ENCODE assay signal across 9 mouse cellular contexts in genomic region chr8:12905599-12906321, GRCm38 (mm10). TPM values are rescaled to one million over a fixed set of nuclear protein-coding genes. Genes with fewer than 3 reads are reported as not detected.
DNase-seq lines count a peak whose midpoint lies in the region; ATAC-seq and TF ChIP-seq lines count a peak whose summit lies in the region.
"Had no signal": no experiment of that assay in that cellular context is flagged by ENCODE, and none has a peak within 500 bp of the region (broad histone marks: within the 10 kb centered on the region; RNA-seq: fewer than 3 reads in every experiment).

No protein-coding gene starts in this region.

- H3K9ac ChIP-seq in forebrain, postnatal 0 days: no peak overlapping the region
- H3K9ac ChIP-seq in forebrain, embryonic 13.5 days: no peak overlapping the region

- no peaks in the 10 kb centered on the region for H3K4me1 ChIP-seq in forebrain, postnatal 0 days (ENCODE audit: insufficient read depth)
- H3K4me1 ChIP-seq in forebrain, embryonic 13.5 days: peaks cover 5% of the 10 kb centered on the region
- H3K4me1 ChIP-seq in brown adipose tissue, adult 24 weeks (ENCODE audit: control insufficient read depth, insufficient read depth, insufficient read length, low read length): peaks cover 49% of the 10 kb centered on the region

- intact Hi-C loops in heart, postnatal 10 days (cut with DNase I): no loop called here

- H3K4me3 ChIP-seq in forebrain, postnatal 0 days (ENCODE audit: low read depth, low read length): no peak overlapping the region
- no peak overlapping the region for H3K4me3 ChIP-seq in forebrain, embryonic 13.5 days
- no peak overlapping the region for H3K4me3 ChIP-seq in brown adipose tissue, adult 24 weeks (ENCODE audit: insufficient read depth, low read depth, low read length)

- no peak overlapping the region for H3K4me2 ChIP-seq in forebrain, postnatal 0 days (ENCODE audit: low read depth)
- no peak overlapping the region for H3K4me2 ChIP-seq in forebrain, embryonic 13.5 days

- DNase-seq in forebrain, postnatal 0 days: no peak
- peak; percentile 50 to 55 for DNase-seq in heart, postnatal 10 days
- peak; percentile 72 to 78 for DNase-seq in lung, adult 18-20 months
- DNase-seq in urinary bladder, postnatal 25 days (ENCODE audit: low spot score): no peak
- DNase-seq in left cerebral cortex, adult 9 months (ENCODE audit: low spot score in 2 of 2): no peak
- DNase-seq: thymus, postnatal 36 days had no signal

- H3K27me3 ChIP-seq in forebrain, postnatal 0 days (ENCODE audit: insufficient read depth, low read length): no peaks in the 10 kb centered on the region
- no peaks in the 10 kb centered on the region for H3K27me3 ChIP-seq in forebrain, embryonic 13.5 days

- no peaks in the 10 kb centered on the region for H3K36me3 ChIP-seq in forebrain, postnatal 0 days (ENCODE audit: insufficient read depth)
- no peaks in the 10 kb centered on the region for H3K36me3 ChIP-seq in forebrain, embryonic 13.5 days (ENCODE audit: poor library complexity, severe bottlenecking)

- H3K27ac ChIP-seq in forebrain, postnatal 0 days (ENCODE audit: low read depth, low read length): no peak overlapping the region
- H3K27ac ChIP-seq in forebrain, embryonic 13.5 days: no peak overlapping the region
- peak overlapping the region; percentile 98 for H3K27ac ChIP-seq in brown adipose tissue, adult 24 weeks (replicated peaks; ENCODE audit: low read depth, low read length)

- no peak for TF ChIP-seq CTCF in forebrain, postnatal 0 days (IDR thresholded peaks at IDR 0.05; ENCODE audit: low read depth)

- ATAC-seq in forebrain, postnatal 0 days: peak; percentile 16; the same call in 1 of the 2 replicates
- ATAC-seq in forebrain, embryonic 13.5 days: no peak
- no peak for ATAC-seq in CD4-positive, CD25-positive, alpha-beta regulatory T cell, adult 4 months

- no peaks in the 10 kb centered on the region for H3K9me3 ChIP-seq in forebrain, postnatal 0 days (ENCODE audit: low read length)
- no peaks in the 10 kb centered on the region for H3K9me3 ChIP-seq in forebrain, embryonic 13.5 days (replicated peaks)

- WGBS in forebrain, postnatal 0 days: 65% methylated on average over 11 of the region's 11 CpGs
- 79% methylated on average over 11 of the region's 11 CpGs for WGBS in forebrain, embryonic 13.5 days

RNA-seq across cellular contexts. Expression of gene Mcf2l, which starts 32.2 kb away (rescaled TPM):
- total RNA-seq in forebrain, postnatal 0 days (2014; rRNA removed): 371 and 376 TPM in 2 replicates
- 89.6 and 118 TPM in 2 replicates for polyA plus RNA-seq in forebrain, postnatal 0 days (2015; fragmentation: Nextera tagmentation; extraction: Ambion mirVana)
- 80.3 and 99.0 TPM in 2 replicates for polyA plus RNA-seq in forebrain, embryonic 13.5 days (2015; fragmentation: Nextera tagmentation; extraction: Ambion mirVana)
- 7.2 and 10.0 TPM in 2 replicates for polyA plus RNA-seq in brown adipose tissue, adult 24 weeks (2012; ENCODE audit: insufficient read depth, insufficient read length, missing spikeins)
- 10 to 100 TPM; 56.4 to 88.8 TPM for total RNA-seq in heart, postnatal 10 days (2021)
- polyA plus RNA-seq in CD4-positive, CD25-positive, alpha-beta regulatory T cell, adult 4 months (2017; shearing (Covaris generic)): under 1 TPM in 1 of 2 experiments, not detected in 1; 0.65 TPM

Comparison
In these comparisons a context has a peak if more than half of its experiments do, and no peak if none do; other contexts are left out.
1. DNase-seq: peak in heart, postnatal 10 days (2 of 2) and lung, adult 18-20 months (2 of 2); none in forebrain, postnatal 0 days (single experiment), urinary bladder, postnatal 25 days (single experiment) and left cerebral cortex, adult 9 months (0 of 2).